Mouse (Mus musculus) liver, embryonic 12.5 days (tissue): ENCODE data around the gene Atf7ip. TPM values are rescaled to one million over a fixed set of nuclear protein-coding genes. Genes with fewer than 3 reads are reported as not detected.
A peak's percentile ranks its signal among the peaks of the same experiment; 100 is the strongest.

ENCODE experiments used
- ATAC-seq: fragments of 200-750 bp; cut with Nextera tagmentation; 2 replicates; pipeline ENCODE4 v1.8.0; 2017; ENCODE audit warnings: moderate number of reproducible peaks, mild to moderate bottlenecking, moderate library complexity
- H3K27ac ChIP-seq: fragments of 300-500 bp; sonication (generic); 2 replicates; pipeline ENCODE4 v1.5.1; 2016; ENCODE audit warnings: mild to moderate bottlenecking
- H3K27me3 ChIP-seq: fragments of 300-500 bp; sonication (generic); replicated peaks from 2 replicates; pipeline ENCODE4 v1.6.1; 2016; ENCODE audit warnings: mild to moderate bottlenecking, moderate library complexity
- H3K36me3 ChIP-seq: fragments of 300-500 bp; sonication (generic); 2 replicates; pipeline ENCODE4 v1.6.1; 2016; ENCODE audit warnings: mild to moderate bottlenecking, moderate library complexity
- H3K4me1 ChIP-seq: fragments of 300-500 bp; sonication (generic); 2 replicates; pipeline ENCODE4 v1.6.1; 2016
- H3K4me2 ChIP-seq: fragments of 300-500 bp; sonication (generic); 2 replicates; pipeline ENCODE4 v1.6.1; 2016; ENCODE audit warnings: mild to moderate bottlenecking, moderate library complexity
- H3K4me3 ChIP-seq: fragments of 300-500 bp; sonication (generic); 2 replicates; pipeline ENCODE4 v1.5.1; 2016; ENCODE audit warnings: mild to moderate bottlenecking, moderate library complexity
- H3K9ac ChIP-seq: fragments of 300-500 bp; sonication (generic); 2 replicates; pipeline ENCODE4 v1.6.1; 2016; ENCODE audit warnings: mild to moderate bottlenecking, moderate library complexity
- H3K9me3 ChIP-seq: fragments of 300-500 bp; sonication (generic); replicated peaks from 2 replicates; pipeline ENCODE4 v1.6.1; 2016; ENCODE audit warnings: mild to moderate bottlenecking, moderate library complexity
- WGBS: fragments of 180-500 bp; shearing (Covaris S2); methylation state at CpG from one replicate; pipeline ENCODE4 v1.1.7; 2016; ENCODE audit not compliant: insufficient replicate concordance; 5-methylcytosine and 5-hydroxymethylcytosine counted together
- polyA plus RNA-seq: library from polyadenylated mRNA; unstranded; fragments of >200 nt; fragmentation: Nextera tagmentation; extraction: Ambion mirVana; gene quantifications from 2 replicates; pipeline ENCODE4 v1.2.1, GENCODE M21; 2016

Gene Atf7ip
- polyA plus RNA-seq, 1 experiment from 2014 or later = 24.8 TPM

DNA sequence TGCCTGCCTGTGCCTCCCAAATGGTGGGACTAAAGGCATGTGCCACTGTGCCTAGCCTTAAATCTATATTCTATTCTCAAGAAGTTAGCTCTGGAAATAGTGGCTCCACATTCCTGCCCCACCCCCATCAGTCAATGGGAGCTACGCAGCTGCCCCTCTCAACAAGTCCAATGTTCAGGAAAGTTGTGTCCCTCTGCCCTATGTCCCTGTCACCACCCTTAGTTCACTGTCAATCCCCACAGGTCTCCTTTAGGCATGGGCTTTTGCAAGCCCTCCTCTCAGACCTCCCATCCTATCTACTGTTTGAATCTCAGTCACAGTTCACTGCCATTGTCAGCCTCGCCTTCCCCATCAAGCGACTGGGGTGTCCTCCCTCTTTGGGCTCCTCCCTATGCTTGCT is 127.2 kb downstream of the Atf7ip start:
- H3K36me3 ChIP-seq = no peaks in the 10 kb centered on the region
- WGBS = 76% methylated on average over 3 of the region's 3 CpGs
- H3K9ac ChIP-seq = no peak overlapping the region
- peaks cover 7% of the 10 kb centered on the region; the same call in 1 of the 2 replicates for H3K9me3 ChIP-seq
- H3K4me2 ChIP-seq = no peak overlapping the region
- no peaks in the 10 kb centered on the region for H3K27me3 ChIP-seq
- ATAC-seq = 0 out of 2 replicates have a peak, but pooled peaks have one; percentile 57
- H3K27ac ChIP-seq = no peak overlapping the region
- H3K4me3 ChIP-seq = no peak overlapping the region
- H3K4me1 ChIP-seq = no peaks in the 10 kb centered on the region

DNA sequence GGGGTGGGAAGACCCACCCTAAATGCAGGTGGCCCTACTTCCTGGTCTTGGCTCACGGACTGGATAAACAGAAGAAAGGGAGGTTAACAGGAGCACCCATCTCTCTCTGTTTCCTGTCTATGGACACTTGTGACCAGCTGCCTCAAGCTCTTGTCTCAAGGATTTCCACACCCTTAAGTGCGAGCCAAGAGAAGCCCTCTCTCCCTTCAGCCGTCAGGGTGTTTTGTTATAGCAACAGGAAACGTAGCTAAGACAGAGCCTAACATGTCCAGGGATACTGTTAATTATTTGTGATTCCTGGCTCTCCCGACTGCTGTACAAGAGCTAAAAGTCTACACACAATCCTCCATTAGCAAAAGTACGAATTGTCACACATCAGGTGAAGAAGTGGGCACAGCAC is 127.8 kb downstream of the Atf7ip start:
- Histone ChIP-seq H3K27ac (no peak overlapping the region), H3K36me3 (no peaks in the 10 kb centered on the region), H3K27me3 (no peaks in the 10 kb centered on the region), H3K4me3 (no peak overlapping the region), H3K4me2 (no peak overlapping the region), H3K4me1 (no peaks in the 10 kb centered on the region), H3K9ac (no peak overlapping the region), H3K9me3 (peaks cover 7% of the 10 kb centered on the region; the same call in 1 of the 2 replicates)
- no peak for ATAC-seq
- 48% methylated on average over 6 of the region's 6 CpGs for WGBS

DNA sequence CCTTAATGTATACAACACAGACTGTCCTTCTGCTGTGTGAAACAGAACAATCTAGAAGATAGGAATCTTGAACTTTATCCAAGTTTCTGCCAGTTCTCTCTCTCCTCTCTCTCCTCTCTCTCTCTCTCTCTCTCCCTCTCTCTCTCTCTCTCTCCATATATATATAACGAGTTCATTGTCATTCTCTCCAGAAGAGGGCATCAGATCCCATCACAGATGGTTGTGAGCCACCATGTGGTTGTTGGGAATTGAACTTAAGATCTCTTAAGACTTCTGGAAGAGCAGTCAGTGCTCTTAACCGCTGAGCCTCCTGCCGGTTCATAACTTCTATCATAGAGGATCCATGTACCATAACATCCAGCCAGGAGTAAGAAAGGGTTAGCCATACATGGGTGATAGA is 129.0 kb downstream of the Atf7ip start:
- Histone ChIP-seq H3K4me3 (no peak overlapping the region), H3K9ac (no peak overlapping the region), H3K27me3 (no peaks in the 10 kb centered on the region), H3K36me3 (no peaks in the 10 kb centered on the region), H3K4me2 (no peak overlapping the region), H3K27ac (no peak overlapping the region), H3K9me3 (peaks cover 7% of the 10 kb centered on the region; the same call in 1 of the 2 replicates), H3K4me1 (no peaks in the 10 kb centered on the region)
- no peak for ATAC-seq
- WGBS = 56% methylated on average over 3 of the region's 3 CpGs

DNA sequence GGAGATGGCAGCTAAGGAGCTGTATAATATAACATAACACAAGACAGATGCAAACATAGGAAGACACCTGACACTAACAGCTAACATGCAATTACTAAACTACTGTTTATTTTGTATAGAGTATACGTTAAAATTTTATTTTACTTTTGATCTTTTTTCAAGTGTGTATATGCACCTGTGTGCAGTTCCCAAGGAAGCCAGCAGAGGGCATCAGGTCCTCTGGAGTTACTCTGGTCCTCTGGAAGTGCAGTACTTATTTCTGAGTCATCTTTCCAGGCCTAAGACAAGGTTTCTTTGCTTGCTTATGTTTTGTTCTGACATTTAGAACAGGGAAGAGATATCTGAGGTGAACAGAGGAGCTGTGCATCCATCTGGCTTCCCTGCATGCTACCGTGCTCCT is 138.2 kb downstream of the Atf7ip start:
- H3K9ac ChIP-seq = no peak overlapping the region
- no peak overlapping the region for H3K27ac ChIP-seq
- no peak overlapping the region for H3K4me2 ChIP-seq
- H3K36me3 ChIP-seq = no peaks in the 10 kb centered on the region
- ATAC-seq = no peak
- 76% methylated on average over 2 of the region's 2 CpGs for WGBS
- H3K9me3 ChIP-seq = 0 out of 2 replicates have a peak, but pooled peaks cover 5% of the 10 kb centered on the region
- H3K27me3 ChIP-seq = no peaks in the 10 kb centered on the region
- no peak overlapping the region for H3K4me3 ChIP-seq
- H3K4me1 ChIP-seq = no peaks in the 10 kb centered on the region

DNA sequence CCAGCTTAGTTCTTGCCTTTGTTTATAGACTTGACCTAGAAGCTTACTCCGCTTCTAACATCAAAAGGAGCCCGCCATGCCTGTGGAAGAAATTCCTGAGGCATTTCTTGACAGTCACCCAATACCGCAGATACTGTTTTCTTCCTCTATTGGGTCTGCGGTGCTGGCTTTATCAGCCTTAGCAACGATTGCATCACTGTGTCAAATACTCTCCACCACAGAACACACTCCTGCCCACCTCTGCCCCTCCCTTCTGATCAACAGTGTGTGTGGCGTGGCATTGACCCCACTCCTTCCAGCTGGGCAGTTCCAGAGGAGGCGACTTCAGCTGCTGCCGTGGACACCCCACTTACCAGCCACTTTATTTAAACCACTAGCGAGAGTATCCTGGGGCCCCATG is 139.8 kb downstream of the Atf7ip start:
- Histone ChIP-seq H3K36me3 (no peaks in the 10 kb centered on the region), H3K27me3 (no peaks in the 10 kb centered on the region), H3K27ac (no peak overlapping the region), H3K4me2 (no peak overlapping the region), H3K9ac (no peak overlapping the region), H3K4me3 (no peak overlapping the region), H3K4me1 (no peaks in the 10 kb centered on the region), H3K9me3 (0 out of 2 replicates have a peak, but pooled peaks cover 5% of the 10 kb centered on the region)
- no peak; the same call in 1 of the 2 replicates for ATAC-seq
- 43% methylated on average over 9 of the region's 9 CpGs for WGBS

DNA sequence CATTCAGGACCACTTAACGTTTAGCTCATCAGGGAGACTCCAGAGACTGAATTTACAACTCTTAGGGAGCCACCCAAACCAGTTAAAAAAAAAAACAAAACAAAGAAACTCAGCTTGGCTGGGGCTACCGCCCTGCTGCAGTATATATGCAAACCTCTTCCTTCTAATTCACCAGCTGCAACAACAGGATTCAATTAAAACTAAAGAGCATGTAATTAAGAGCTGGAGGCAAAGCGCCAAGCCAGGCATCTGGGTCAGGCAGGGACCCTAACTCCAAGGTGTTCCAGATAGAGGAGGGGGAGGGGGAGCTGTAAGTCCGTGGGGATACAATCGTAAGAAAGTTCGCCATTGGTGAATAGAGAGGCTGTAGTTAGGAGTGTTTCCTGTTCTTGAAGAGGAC is 140.2 kb downstream of the Atf7ip start:
- no peak overlapping the region for H3K4me2 ChIP-seq
- ATAC-seq = no peak
- whole genome bisulfite sequencing = 41% methylated on average over 6 of the region's 6 CpGs

DNA sequence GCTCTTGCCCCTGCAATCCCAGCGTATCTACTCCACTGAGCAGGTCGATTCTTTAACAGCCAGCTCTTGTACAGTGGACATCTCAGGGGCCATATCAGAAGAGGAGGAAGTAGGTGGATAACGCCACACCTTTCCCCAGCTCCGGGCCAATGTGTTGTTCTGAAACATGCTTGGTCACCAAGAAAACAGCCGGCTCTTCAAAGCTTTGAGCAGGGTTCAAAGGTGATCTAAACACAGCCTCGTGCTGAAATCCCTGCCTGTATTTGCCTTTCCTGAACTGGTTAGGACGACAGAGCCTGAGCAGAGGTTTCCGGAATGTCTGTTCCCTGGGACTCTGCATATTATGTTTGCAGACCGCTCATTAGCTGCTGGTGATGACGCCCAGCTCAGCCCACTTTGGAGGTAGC is 141.5 kb downstream of the Atf7ip start:
- no peak overlapping the region for H3K27ac ChIP-seq
- H3K9ac ChIP-seq = no peak overlapping the region
- peak; percentile 69 for ATAC-seq
- 0 out of 2 replicates have a peak, but pooled peaks cover under 1% of the 10 kb centered on the region for H3K4me1 ChIP-seq
- H3K9me3 ChIP-seq = 0 out of 2 replicates have a peak, but pooled peaks cover 5% of the 10 kb centered on the region
- H3K4me3 ChIP-seq = no peak overlapping the region
- 60% methylated on average over 10 of the region's 10 CpGs for WGBS
- H3K4me2 ChIP-seq = no peak overlapping the region
- H3K27me3 ChIP-seq = no peaks in the 10 kb centered on the region
- no peaks in the 10 kb centered on the region for H3K36me3 ChIP-seq

More for the DNA sequence above, 140.2 kb downstream of the Atf7ip start:
- H3K36me3 ChIP-seq = no peaks in the 10 kb centered on the region
- H3K4me1 ChIP-seq = no peaks in the 10 kb centered on the region
- no peak overlapping the region for H3K4me3 ChIP-seq
- H3K9ac ChIP-seq = no peak overlapping the region
- H3K27me3 ChIP-seq = no peaks in the 10 kb centered on the region
- H3K27ac ChIP-seq = no peak overlapping the region
- H3K9me3 ChIP-seq = 0 out of 2 replicates have a peak, but pooled peaks cover 5% of the 10 kb centered on the region

DNA sequence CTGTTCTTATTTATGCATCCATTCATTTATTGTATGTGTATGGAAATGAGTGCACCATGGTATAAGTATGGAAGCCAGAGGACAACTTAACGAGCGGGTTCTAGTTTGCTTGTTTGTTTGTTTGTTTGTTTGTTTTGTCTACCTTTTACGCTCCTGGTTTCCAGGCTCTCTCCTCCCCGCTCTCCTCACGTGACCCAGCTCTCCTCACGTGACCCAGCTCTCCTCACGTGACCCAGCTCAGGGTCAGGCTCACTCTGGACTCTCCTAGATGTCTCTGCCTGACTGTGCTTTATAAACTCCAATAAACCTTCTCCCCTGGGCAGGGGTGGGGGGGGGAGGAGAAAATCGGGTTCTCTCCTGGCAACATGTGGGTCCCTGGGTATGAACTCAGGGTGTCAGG is 144.7 kb downstream of the Atf7ip start:
- WGBS = 67% methylated on average over 8 of the region's 8 CpGs
- no peak overlapping the region for H3K27ac ChIP-seq

DNA sequence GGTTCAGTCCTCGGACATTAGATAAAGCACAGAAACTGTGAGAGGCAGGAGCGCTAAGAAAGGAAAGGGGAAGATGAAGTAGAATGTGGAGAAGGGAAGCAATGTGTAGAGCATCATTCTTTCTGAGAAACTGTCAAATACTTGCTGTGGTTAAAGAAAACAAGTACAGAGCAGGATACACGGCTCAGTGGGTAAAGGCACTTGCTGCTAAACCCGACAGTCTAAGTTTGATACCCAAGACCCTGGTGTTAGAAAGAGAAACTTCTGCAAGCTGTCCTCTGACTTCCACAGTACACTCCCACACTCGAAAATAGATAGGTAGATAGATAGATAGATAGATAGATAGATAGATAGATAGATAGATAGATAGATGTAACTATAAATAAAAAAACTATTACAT is 147.4 kb downstream of the Atf7ip start:
- Histone ChIP-seq H3K27ac (no peak overlapping the region), H3K4me2 (no peak overlapping the region), H3K27me3 (peaks cover 6% of the 10 kb centered on the region), H3K9ac (no peak overlapping the region), H3K36me3 (no peaks in the 10 kb centered on the region), H3K4me1 (0 out of 2 replicates have a peak, but pooled peaks cover 3% of the 10 kb centered on the region), H3K4me3 (no peak overlapping the region), H3K9me3 (no peaks in the 10 kb centered on the region)
- ATAC-seq = no peak
- 19% methylated on average over 5 of the region's 5 CpGs for WGBS

More for the DNA sequence above, 144.7 kb downstream of the Atf7ip start:
- no peaks in the 10 kb centered on the region for H3K36me3 ChIP-seq
- H3K27me3 ChIP-seq = no peaks in the 10 kb centered on the region
- H3K4me1 ChIP-seq = 0 out of 2 replicates have a peak, but pooled peaks cover 3% of the 10 kb centered on the region
- H3K9me3 ChIP-seq = no peaks in the 10 kb centered on the region
- H3K9ac ChIP-seq = no peak overlapping the region
- no peak for ATAC-seq
- no peak overlapping the region for H3K4me2 ChIP-seq
- H3K4me3 ChIP-seq = no peak overlapping the region

DNA sequence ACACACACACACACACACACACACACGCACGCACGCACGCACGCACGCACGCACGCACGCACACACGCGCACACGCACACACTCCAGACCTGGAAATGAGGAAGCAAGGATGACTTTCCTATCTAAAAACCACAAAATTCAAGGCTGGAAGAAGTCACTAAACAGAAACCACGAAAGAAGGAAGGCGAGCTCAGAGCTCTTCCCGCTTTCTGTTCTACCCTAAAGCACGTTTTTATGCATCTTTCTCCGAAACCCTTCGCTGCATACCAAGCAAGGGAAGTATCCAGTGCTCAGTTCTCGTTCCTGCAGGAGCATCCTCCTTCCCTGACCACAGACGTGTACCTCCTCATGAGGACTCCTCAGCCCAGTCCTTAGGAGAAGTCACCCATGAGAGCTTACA is 148.5 kb downstream of the Atf7ip start:
- no peak overlapping the region for H3K27ac ChIP-seq
- H3K9ac ChIP-seq = no peak overlapping the region
- H3K9me3 ChIP-seq = no peaks in the 10 kb centered on the region
- 68% methylated on average over 20 of the region's 20 CpGs for WGBS
- H3K4me3 ChIP-seq = no peak overlapping the region
- no peak overlapping the region for H3K4me2 ChIP-seq
- H3K36me3 ChIP-seq = no peaks in the 10 kb centered on the region
- no peak for ATAC-seq
- 0 out of 2 replicates have a peak, but pooled peaks cover 3% of the 10 kb centered on the region for H3K4me1 ChIP-seq
- peaks cover 6% of the 10 kb centered on the region for H3K27me3 ChIP-seq

DNA sequence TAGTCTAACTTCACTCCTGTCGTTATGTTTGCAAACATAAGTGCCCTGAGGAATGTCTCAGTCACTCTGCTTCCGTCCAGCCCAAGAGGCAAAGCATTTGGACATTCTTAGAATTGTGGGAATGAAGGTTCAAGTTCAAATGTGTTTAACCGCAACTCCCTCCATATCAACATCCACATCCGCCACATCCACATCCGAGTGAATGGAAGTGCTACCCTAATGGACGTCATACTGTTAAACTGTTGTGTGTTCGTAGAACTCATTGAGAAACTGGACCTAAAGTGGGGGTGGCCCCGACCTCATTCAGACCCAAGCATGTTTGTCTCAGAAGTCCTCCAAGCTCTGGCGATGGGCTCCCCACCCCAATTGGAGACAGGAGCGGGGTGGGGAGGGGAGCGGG is 149.8 kb downstream of the Atf7ip start:
- H3K9me3 ChIP-seq = no peaks in the 10 kb centered on the region
- H3K4me2 ChIP-seq = peak overlapping the region; percentile 32; the same call in 1 of the 2 replicates
- peaks cover 18% of the 10 kb centered on the region for H3K27me3 ChIP-seq
- H3K27ac ChIP-seq = no peak overlapping the region
- WGBS = 50% methylated on average over 11 of the region's 11 CpGs
- H3K4me3 ChIP-seq = no peak overlapping the region
- H3K9ac ChIP-seq = no peak overlapping the region
- H3K4me1 ChIP-seq = 0 out of 2 replicates have a peak, but pooled peaks cover 3% of the 10 kb centered on the region
- ATAC-seq = no peak
- H3K36me3 ChIP-seq = no peaks in the 10 kb centered on the region

DNA sequence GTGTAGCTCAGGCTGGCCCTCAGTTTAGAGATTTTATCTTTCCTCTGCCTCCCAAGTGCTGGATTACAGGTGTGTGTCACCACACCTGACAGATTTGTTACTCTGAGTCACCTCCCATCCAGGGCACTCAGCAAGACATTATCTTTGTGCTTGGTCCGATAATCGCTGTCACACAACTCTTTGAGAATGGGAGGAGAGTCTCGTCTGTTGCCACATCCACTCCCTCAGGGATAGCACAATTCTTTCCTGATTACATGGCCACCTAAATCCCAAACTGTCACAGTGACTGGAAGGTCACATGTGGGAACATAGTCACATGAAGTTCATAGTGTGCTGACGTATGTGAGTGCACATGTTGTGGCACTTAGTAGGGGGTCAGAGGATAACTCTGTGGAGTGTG is 152.3 kb downstream of the Atf7ip start:
- Histone ChIP-seq H3K9ac (no peak overlapping the region), H3K4me1 (peaks cover 6% of the 10 kb centered on the region; the same call in 1 of the 2 replicates), H3K27me3 (peaks cover 42% of the 10 kb centered on the region), H3K4me3 (no peak overlapping the region), H3K36me3 (no peaks in the 10 kb centered on the region), H3K9me3 (no peaks in the 10 kb centered on the region), H3K27ac (no peak overlapping the region), H3K4me2 (no peak overlapping the region)
- ATAC-seq = no peak
- 61% methylated on average over 4 of the region's 4 CpGs for WGBS

DNA sequence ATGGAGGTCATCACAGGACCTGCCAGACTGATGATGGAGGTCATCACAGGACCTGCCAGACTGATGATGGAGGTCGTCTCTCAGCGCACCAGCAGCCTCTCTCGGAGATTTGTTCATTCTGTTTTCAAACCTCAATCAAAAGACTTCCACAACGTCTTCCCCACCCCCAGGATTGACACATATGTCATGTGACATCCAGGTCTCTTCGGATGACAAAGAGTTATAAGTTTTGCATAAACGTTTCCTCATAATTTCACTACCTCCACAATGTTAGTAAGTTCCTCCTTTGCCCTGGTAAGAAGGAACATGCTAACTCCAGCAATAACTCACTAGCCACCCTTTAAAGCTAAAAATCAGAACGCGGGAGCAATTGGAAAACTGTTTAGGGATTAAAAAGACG is 153.3 kb downstream of the Atf7ip start:
- Histone ChIP-seq H3K4me2 (no peak overlapping the region), H3K27ac (no peak overlapping the region), H3K4me1 (peaks cover 6% of the 10 kb centered on the region; the same call in 1 of the 2 replicates), H3K36me3 (no peaks in the 10 kb centered on the region), H3K9me3 (no peaks in the 10 kb centered on the region), H3K27me3 (peaks cover 51% of the 10 kb centered on the region), H3K4me3 (no peak overlapping the region), H3K9ac (no peak overlapping the region)
- 71% methylated on average over 9 of the region's 9 CpGs for WGBS
- ATAC-seq = no peak
